Mouse (Mus musculus) kidney, postnatal 14 days (tissue): Measurements from ENCODE around the gene Fgf11.

ENCODE experiments used
- DNase-seq: peaks from one replicate; pipeline ENCODE4 v3.0.0; 2022; ENCODE audit warnings: mixed read lengths

The Fgf11 gene

DNA sequence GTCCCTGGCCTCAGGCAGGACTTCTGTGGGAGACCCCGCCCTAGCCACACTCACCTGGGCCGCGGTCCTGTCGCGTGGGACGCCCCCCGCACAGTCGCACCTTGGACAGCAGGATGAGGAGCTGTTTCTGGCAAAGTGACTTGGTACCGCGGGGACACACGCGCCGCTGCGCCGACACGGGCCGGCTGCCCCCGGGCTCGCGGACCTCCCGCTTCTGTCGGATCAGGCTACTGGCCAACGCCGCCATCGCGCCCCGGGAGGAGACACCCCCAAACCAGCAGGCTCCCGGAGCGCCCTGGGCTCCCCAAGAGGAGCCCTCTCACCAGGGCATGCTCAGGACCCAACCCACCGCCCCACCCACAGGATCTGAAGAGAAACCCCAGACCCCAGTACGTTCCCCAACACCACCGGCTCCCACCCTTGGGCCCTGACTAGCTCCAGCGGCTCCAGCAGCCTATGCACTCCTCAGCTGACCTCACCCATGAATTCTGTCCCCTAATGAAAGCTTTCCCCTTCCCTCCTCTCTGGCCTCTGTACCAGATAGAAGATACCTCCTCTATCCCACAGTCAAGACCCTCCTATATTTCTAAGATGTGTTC lies at the start of gene Fgf11:
TSS of gene Fgf11 (minus strand) at position 479 of the 599 bp plus-strand sequence.
- peak; percentile 24 for DNase-seq

GRCm38 (mm10) chr11:69850754-69851153 lies 49.1 kb upstream of the Fgf11 start:
- no peak for DNase-seq

GRCm38 (mm10) chr11:69849884-69850283 lies 48.2 kb upstream of the Fgf11 start:
- DNase-seq = no peak

DNA sequence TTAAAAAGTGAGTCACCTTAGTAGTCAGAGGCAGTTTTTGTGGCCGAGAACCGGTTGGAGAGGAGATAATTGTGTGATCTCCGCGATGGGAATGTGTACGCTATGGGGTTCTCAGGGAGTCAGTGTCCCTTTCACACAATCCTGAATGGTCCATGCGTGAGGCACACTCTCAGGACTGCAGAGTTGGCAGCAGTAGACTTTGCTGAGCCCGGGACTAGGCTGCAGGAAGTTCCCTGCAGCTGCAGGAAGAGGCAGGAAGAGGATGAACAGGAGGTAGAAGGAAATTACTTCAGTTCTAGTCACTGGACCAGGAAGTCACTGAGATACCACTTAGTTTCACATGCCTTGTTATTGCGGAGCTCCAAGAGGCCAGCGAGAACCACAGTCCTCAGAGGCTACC lies 47.5 kb upstream of the Fgf11 start:
- no peak for DNase-seq

DNA sequence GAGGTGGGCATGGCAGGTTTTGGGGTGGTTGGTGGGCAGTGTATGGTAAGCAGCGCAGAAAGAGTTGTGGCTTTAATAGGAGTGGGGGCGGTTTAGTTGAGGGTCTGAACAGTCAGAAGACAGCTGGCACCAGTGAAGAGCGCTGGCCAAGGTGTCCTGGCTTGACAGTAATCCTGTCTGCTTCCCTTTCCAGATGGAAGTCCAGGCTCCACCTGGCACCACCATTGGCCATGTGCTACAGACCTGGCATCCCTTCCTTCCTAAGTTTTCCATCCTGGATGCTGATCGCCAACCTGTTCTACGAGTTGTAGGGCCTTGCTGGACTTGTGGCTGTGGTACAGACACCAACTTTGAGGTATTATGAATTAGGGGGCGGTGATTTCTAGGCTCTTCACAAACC lies 46.4 kb upstream of the Fgf11 start:
- no peak for DNase-seq

DNA sequence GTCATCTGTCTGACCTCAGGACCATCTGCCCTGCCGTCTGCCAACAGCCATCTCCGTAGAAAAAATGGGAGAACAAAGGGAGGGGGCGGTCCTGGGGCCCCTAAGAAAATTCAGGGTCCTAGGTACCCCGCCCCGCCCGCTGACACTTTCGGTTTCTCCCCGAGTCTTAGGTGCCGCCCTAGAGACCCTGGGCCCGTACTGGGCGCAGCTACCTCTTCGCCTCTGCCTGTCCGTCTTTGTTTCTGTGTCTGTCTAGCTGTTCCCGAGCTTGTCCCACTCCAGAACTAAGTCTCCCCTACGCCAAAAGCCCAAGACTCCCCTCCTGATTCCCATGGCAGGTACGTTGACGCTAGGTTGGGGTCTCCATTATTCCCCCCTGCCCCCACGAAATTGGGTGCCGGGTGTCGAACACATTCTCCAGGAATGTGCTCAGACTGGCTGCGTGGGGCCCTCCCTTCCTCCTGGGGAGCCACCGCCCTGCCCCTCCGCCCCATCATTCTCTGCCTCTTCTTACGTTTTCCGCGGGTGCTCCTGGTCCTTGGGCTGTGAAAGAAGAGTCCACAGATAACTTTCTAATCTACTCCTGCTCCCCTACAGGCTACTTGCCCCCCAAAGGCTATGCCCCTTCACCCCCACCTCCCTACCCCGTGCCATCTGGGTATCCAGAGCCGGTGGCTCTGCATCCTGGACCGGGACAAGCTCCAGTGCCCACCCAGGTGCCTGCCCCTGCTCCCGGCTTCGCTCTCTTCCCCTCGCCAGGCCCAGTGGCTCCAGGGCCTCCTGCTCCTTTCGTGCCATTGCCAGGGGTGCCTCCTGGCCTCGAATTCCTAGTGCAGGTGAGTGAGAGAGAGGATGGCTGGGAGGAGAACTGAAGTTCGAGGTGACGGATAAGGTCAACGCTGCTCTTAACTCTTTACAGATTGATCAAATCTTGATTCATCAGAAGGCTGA lies 45.4 kb upstream of the Fgf11 start:
- DNase-seq = peak; percentile 36

GRCm38 (mm10) chr11:69846198-69846680 lies 44.6 kb upstream of the Fgf11 start, which contains the start of gene Plscr3:
Gene Plscr3 (plus strand): TSS chr11:69846376.
- peak; percentile 96 for DNase-seq

GRCm38 (mm10) chr11:69838714-69839104 lies 37.1 kb upstream of the Fgf11 start:
- DNase-seq = no peak

- peak; percentile 98 for DNase-seq
Observed at GRCm38 (mm10) chr11:69837952-69838713, 36.5 kb upstream of the Fgf11 start, which contains the start of gene Tmem256. Gene Tmem256 (plus strand): TSS chr11:69838514.

- no peak for DNase-seq
Observed at GRCm38 (mm10) chr11:69837604-69837951, 35.9 kb upstream of the Fgf11 start, which contains the start of gene Nlgn2. Gene Nlgn2 (minus strand): TSS chr11:69837784.

DNA sequence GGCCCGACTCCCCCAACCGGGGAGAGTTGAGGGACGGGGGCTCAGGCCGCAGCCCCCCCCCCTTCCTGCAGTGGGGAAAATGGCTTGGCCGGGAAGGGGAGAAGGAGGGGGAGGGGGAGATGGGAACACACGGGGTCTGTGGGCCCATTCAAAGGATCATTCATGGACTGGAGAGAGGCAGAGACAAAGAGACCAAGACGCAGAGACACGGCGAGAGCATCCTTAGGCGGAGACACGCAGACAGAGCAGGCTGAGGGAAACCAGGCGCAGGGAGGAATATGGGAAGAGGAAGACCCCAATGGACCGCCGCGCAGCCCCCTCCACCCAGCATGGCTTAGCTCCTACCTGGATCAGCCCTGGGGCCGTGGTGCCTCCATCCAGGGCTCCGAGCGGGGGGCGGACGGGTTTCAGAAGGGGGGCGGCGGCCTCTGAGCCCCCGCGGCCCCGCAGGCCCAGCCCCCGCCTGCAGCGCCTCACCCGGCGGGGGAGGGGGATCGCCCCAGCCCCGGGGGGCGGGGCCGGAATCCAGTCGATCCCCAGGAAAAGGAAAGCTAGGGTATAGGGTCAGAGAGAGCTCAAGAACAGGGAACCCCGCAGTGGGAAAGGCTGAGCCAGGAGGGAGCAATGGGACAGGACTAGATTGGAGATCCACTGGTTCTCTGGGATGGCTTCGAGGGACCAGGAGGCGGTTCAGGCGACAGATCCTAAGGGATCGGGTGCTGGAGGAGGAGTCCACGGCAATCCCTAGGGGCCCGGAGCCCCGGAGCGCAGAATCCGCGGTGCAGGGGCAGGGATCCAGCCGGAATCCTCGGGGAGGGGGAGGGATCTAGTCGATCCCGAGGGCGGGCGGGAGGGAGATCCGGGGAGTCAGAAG lies 35.3 kb upstream of the Fgf11 start:
- peak; percentile 55 for DNase-seq

GRCm38 (mm10) chr11:69835966-69836335 lies 34.3 kb upstream of the Fgf11 start:
- no peak for DNase-seq

- no peak for DNase-seq
Observed at GRCm38 (mm10) chr11:69835326-69835965, 33.8 kb upstream of the Fgf11 start.

DNA sequence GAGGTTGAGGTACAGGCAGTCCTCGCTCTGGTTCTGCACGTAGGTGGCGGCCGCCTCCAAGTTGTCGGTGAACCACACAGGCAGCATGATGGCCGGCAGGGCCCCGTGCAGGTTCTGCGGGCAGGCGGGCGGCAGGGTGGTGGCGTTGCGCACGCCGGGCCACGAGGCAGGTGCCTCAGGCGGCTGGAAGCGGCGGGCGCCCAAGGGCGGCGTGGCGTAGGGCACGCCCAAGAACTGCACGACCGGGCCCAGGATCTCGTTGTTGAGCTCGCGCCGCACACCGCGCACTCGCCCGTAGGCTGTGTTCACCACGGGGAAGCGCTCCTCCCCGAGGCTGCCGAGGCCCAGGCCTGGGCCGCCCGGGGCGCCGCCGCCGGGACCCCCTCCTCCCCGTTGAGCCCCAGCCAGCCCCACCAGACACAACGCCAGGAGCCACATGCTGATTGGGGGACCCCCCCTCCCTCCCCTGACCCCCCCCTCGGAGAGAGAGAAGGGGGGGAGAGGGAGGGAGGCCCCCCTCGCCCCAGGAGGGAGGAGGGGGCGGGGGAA lies 32.4 kb upstream of the Fgf11 start:
- DNase-seq = peak; percentile 54

DNA sequence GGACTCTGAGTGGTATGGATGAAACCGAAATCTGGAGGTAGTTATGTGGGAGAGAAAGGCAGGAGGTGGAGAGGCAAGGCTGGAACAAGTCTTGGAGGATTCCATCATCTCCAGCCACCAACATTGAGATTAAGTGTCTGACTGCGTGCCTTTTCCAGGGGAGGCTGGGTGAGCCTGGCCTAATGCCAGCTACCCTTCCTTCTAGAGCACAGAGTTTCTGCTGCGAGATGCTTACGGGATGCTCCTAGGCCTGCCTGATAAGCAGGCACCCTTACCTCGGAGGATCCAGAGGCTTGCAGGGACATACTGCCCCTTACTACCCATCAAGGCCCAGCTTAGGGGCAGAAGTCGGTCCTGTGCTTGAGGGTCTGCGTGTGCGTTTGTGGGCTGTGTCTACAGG lies 31.9 kb upstream of the Fgf11 start:
- DNase-seq = no peak

DNA sequence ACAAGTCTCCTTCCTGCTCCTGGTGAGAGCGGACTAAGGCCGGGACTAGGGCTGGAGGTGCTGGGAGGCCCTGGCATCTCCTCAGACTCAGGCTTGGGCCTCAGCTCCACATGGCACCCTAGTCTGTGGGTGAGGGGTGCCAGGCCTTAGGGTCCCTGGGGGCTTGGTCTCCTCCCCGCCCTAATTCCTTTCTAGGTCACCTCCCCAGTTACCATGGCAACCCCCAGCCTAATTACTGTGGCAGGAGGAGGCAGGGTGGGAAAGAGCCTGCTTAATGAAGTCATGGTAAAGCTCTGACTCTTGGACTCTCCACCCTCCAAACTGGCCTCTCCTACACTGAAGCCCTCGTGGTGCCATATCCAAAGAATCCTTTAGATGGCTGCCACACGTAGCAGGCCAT lies 27.2 kb upstream of the Fgf11 start:
- DNase-seq = no peak

- no peak for DNase-seq
Observed at GRCm38 (mm10) chr11:69823456-69823855, 21.8 kb upstream of the Fgf11 start.

DNA sequence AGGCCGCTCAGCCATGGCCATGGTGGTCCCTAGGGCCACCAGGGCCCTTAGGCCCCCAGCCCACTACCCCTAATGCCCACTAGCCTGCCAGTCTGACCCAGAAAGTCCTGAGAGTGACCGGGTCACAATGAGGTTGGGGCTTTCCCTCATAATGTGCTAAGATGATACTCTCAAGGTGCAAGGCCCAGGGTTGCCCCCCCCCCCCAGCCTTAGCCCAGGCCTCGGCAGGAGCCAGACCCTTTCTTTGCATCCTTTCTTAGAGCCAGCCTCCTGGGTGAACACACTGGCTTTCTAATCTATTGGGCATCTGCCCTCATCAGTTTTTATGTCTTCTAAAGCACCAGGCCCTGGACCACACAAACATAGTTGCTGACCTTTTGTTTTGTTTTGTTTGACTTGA lies 20.4 kb upstream of the Fgf11 start, which contains the start of gene Spem1:
TSS of gene Spem1 (minus strand) at position 101 of the 400 bp plus-strand sequence.
- no peak for DNase-seq

- no peak for DNase-seq
Observed at GRCm38 (mm10) chr11:69818871-69819270, 17.2 kb upstream of the Fgf11 start.

DNA sequence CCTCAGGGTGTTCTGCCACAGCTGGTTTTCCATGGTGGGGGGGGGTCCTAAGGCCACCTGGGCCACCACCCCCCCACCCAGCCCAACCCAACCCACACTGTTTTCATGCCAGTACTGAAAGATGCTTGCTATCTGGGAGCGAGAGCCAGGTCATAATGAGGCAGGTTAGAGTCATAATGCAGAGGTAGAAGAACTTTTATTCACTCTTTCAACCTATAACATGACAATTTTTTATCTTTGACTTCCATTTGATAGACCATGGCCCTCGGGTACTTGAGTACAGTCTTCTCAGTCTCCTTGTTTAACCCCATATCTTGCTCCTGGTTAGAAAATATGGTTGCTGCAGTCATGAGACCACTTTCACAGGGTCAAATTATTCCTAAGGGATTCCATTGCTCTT lies 16.7 kb upstream of the Fgf11 start, which contains the start of gene Spem2:
TSS of gene Spem2 (minus strand) at position 101 of the 400 bp plus-strand sequence.
- DNase-seq = no peak

- DNase-seq = no peak
Observed at GRCm38 (mm10) chr11:69816520-69816919, 14.9 kb upstream of the Fgf11 start.
